Mouse (Mus musculus) ovary, postnatal 10 days (tissue): ENCODE results near the gene Entpd2.
A peak's percentile ranks its signal among the peaks of the same experiment; 100 is the strongest.

ENCODE experiments used
- DNase-seq: peaks from one replicate; pipeline ENCODE4 v3.0.0; 2022; ENCODE audit warnings: low spot score

Entpd2 gene

DNA sequence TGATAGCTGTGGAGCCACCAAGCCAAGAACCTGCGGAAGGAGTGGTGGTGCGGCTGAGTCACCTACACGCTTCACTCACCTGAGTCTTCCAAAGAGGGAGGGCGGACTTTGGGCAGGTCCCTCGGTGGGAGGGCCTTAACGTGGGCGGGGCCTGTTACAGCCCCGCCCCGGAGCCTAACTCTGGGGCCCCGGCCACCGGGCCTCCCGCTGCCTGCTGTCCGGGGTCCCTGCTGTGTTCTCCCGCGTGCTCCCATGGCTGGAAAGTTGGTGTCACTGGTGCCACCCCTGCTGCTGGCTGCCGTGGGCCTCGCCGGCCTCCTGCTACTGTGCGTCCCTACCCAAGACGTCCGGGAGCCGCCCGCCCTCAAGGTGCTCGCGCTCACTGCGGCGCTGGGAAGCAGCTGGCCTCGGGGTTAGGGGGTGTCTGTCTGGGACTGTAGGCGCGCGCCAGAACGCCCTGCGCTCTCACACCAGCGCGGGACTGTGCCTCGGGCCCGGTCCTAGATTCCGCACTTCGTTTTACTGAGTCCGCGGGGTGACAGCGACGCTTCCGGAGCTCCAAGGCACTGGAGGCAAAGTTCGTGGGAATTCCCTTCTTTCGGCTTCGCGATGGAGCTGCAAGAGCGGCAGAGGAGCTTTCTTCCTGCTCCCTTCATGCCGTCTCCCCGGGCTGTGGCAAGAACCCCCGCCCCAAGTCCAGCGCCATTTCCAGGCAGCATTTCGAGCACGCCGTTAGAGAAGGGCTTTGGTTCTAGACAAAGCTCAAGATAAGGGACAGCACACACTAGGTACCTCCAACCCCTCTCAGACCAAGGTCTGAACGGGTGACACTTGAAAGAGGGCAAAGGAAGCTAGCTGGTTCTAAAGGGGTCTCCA lies at the start of gene Entpd2:
Gene Entpd2 (plus strand): TSS at position 154 of the 876 bp plus-strand sequence.
- no peak for DNase-seq

DNA sequence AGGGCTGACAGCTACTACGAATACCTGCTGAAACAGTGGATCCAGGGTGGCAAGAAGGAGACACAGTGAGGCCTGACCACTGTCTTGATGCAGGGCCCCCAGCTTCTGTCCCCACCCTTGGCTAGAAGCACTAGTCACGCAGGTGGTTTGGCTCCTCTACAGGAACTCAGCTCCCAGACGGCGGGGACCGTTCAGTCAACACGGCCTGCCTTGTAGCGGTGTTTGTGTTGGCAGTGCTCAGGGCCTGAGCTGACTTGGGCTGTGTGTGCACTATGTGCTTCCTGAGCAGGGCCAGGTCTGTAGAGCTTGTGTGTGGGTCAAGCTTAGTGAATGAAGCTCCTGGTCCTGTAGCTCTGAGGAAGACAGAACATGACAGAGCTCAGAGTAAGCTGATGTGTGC lies 47.5 kb upstream of the Entpd2 start:
- DNase-seq, result no peak

- DNase-seq, result no peak
Observed at GRCm38 (mm10) chr2:25349499-25349898, 46.2 kb upstream of the Entpd2 start.

DNA sequence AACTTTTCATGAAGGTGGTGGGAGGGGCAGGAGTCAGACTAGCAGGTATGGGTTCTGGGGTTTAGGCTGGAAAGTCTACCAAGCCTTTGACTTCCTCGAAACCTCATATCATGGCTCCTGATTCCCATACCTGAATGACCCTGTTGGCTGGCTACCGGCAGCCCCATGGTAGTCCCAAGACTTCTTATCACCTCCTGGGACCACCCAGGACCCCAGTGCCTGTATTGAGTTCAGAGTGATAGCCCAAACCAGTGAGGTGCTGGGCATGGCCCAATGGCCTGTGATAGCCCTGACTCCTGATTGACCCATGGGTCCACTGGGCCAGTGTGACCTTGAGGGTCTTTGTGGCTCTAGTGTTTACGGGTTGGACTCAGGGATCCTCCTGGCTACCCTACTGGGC lies 45.0 kb upstream of the Entpd2 start:
- DNase-seq, result no peak

GRCm38 (mm10) chr2:25354211-25354610 lies 41.5 kb upstream of the Entpd2 start:
- no peak for DNase-seq

- no peak for DNase-seq
Observed at GRCm38 (mm10) chr2:25355419-25356066, 40.1 kb upstream of the Entpd2 start.

GRCm38 (mm10) chr2:25356208-25357079 lies 39.2 kb upstream of the Entpd2 start, which contains the start of gene Dpp7:
Gene Dpp7, minus strand, starts transcription at chr2:25356359.
- peak; percentile 49 for DNase-seq

- no peak for DNase-seq
Observed at GRCm38 (mm10) chr2:25359848-25360247, 35.8 kb upstream of the Entpd2 start.

- DNase-seq, result no peak
Observed at GRCm38 (mm10) chr2:25363478-25364178, 32.0 kb upstream of the Entpd2 start.

GRCm38 (mm10) chr2:25364313-25364712 lies 31.4 kb upstream of the Entpd2 start:
- DNase-seq, result no peak

DNA sequence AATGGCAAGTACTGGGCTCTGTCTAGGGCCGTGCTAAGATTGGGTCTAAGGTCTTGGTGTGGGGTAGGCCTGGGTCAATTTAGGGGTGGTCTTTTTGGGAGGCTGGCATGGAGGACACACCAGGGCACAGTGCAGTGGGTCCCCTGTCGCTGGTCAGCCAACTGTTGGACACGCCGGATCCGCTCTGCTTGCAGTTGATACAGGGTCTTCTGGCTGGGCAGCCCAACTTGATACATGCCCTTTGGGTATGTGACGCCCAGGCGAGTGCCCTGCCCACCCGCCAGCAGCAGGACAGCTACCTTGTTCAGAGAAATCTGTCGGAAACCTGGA lies 30.9 kb upstream of the Entpd2 start:
- no peak for DNase-seq

DNA sequence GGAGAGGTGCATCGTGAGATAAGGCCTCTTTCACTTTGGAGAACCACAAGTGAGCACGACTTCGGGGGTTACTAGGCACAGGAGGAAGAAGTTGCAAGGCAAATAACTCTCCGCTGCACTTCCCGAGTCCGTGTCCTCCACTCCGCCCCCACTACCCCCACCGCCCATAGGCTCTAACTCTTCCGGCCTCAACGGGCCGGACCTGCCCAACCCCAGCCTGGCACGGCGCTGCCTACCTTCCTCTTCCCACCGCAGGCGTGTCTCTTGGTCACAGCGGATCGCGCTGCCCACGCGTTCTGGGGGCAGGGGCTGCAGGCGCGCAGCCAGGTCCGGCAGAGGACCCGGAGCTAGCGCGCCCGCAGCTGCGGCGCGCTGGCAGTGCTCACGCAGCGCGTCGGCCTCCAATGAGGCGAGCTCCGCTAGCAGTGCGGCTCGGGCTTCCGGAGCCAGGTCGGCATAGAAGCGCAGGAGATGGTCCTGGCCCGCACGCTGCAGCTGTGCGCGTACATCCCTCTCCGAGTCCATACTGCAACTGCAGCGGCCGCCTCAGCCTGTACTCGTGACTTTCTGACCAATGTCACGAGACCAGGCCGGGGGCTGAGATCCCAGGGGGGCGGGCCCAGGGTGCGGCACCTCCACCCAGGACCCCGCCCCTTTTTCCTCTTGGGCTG lies 30.4 kb upstream of the Entpd2 start, which contains the start of gene Uap1l1:
Gene Uap1l1 (minus strand): TSS at position 592 of the 671 bp plus-strand sequence.
- peak; percentile 62 for DNase-seq

GRCm38 (mm10) chr2:25369996-25370395 lies 25.7 kb upstream of the Entpd2 start:
- no peak for DNase-seq

DNA sequence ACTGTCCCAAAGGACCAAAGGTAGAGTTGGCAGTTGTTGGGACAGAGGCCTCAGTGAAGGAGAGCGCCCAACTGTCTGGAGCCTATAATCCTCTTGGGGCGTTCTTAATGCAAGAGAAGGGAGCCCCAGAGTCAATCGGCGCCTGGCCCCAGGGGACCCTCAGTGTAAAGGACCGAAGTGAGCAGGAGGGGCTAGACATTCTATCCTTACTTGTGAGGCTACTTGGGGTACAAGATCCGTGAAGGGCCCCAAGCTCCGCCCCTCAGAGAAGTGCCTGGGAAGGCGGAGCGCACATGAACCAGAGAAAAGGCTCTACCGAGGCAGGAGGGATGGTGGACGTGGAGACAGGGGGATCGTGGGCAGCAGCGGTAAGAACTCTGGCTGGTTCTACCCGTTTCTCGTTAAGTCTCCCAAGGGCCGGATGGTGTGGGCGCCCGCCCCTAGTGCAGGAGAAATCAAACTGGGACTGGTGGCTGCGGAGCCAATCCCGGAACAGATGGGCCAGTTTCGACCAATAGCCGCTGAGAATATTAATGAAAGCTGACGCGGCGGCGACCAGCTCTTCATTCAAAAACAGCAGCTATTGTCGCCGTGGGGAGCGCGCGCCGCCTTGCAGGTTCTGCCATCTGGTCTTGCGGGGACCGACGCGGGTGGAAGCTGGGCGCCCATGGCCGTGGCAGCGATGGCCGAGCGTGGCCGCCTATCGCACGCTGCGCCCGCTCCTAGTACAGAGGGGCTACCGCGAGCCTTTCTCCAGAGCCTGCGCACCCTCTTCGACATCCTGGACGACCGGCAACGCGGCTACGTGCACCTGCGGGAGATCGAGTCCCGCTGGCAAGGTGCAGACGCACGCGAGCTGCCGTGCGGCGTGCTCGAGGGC lies 23.7 kb upstream of the Entpd2 start, which contains the start of gene Sapcd2:
Gene Sapcd2 (plus strand): TSS at position 558 of the 880 bp plus-strand sequence.
- DNase-seq, result peak; percentile 56

- DNase-seq, result no peak
Observed at GRCm38 (mm10) chr2:25372644-25373391, 22.9 kb upstream of the Entpd2 start.

GRCm38 (mm10) chr2:25373431-25373830 lies 22.2 kb upstream of the Entpd2 start:
- no peak for DNase-seq

GRCm38 (mm10) chr2:25376589-25376988 lies 19.1 kb upstream of the Entpd2 start:
- no peak for DNase-seq

DNA sequence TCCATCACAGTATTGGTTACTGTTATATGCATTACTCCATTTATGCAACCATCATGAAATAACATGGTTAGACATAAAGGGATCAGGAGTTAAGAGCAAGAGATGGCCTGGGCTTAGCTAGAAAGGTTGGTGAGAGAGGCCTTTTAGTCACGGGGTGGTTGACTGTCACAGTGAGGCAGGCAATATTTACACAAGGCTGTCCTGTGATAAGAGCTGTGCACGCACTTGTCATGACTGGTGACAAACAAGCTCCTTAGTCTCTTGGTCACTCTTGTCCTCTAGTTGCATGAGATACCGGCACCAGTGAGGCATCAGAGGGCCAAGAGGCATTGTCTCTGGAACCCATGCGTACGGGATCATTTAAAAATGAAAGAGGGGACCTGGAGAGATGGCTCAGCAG lies 11.2 kb upstream of the Entpd2 start:
- DNase-seq, result no peak

- DNase-seq, result no peak
Observed at GRCm38 (mm10) chr2:25391266-25391665, 4.4 kb upstream of the Entpd2 start.
